Mouse (Mus musculus): ENCODE results near the gene Ski.

Gene Ski

GRCm38 (mm10) chr4:155213752-155214054 lies 8.7 kb downstream of the Ski start:
- no peak for DNase-seq

DNA sequence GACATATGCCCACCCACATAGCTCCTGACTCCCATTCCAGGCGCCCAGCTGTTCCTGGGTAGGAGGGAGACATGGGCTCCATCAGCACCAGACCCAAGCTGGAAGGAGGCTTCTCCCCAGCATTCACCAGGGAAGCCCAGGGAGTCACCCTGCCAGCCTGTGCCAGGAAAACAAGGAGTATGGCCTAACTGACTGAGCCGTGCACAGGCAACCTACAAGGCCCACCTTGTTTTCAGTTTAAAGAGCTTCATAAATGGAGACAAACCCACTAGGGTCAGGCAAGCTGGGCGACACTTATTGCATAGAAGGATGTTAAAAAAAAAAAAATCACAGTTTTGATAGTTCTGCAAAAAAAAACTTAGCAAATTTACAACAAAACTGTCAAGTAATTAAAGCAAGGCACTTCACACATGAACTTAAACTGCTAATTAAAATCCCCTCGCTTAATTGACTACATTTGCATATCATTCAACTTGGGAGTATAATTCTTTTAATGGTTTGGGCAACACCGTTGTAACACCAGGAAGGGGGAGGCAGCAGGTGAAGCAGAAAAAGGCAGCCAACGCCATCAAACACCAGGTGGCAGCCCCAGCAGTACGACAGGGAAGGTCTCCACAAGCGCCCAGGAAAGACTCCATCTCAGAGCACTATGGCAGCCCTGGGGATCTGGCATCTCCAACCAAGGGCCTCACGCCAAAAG lies 9.2 kb downstream of the Ski start:
- no peak for DNase-seq

- DNase-seq: no peak
These were observed 12.9 kb downstream of the Ski start for GRCm38 (mm10) chr4:155209494-155209893.

GRCm38 (mm10) chr4:155209079-155209478 lies 13.3 kb downstream of the Ski start:
- DNase-seq: no peak

DNA sequence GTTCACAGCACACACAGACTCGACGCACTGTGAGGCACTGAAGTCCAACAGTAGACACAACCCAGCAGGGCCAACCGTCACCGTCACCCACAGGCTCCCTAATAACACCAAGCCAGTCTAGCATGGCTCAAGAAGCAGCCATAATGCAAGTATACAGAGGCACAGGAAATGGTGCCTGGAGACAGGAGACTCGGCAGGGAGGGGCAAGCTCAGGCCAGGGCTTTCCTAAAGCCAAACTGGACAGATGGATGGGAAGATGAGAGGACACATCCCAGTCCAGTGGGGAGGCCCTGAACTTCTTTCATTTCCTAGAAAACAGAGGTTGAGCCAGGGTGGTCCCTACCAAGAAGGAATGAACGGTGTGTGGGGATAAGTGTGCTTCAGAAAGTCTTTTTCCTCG lies 13.8 kb downstream of the Ski start:
- DNase-seq: no peak

- no peak for DNase-seq
These were observed 14.6 kb downstream of the Ski start for GRCm38 (mm10) chr4:155207841-155208240.

DNA sequence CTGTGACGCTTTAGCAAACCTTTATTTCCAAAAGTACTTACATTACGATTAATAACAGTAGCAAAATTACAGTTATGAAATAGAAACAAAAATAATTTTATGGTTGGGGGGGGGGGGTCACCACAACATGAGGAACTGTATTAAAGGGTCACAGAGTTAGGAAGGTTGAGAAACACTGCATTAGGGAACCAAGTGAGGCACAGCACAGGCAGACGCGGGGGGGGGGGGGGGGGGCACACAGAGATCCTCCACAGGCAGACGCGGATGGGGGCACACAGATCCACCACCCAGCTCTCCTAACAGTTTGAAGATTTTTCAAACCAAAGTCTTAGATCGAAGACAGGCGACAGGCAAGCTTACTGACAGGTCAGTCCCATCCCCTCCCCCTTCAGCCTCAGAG lies 15.9 kb downstream of the Ski start:
- DNase-seq: no peak

GRCm38 (mm10) chr4:155205919-155206318 lies 16.5 kb downstream of the Ski start:
- DNase-seq: peak; percentile 89

GRCm38 (mm10) chr4:155201764-155202163 lies 20.6 kb downstream of the Ski start:
- no peak for DNase-seq

DNA sequence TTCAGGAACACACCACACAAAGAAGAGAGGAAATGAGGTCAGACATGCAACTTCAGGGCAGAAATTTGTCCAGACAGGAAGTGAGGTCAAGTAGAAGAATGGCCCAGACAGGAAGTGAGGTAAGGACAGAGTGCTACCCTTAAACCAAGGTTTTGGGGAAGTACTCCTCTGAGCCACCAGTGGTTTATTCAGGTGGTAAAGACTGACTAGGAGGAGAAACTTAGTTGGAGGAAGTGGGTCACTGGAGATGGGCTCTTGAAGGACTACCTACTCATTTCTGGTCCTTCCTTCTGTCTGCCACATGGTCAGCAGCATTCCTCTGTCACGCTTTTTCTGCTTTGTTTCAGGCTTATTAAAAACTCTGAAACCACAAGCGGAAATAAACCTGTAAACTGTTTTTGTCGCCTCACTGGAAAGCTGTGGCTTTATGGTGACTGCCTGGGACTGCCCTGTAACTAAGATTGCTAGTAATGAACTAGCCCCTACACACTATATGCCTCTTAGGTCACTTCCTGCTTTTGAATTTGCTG lies 21.5 kb downstream of the Ski start:
- DNase-seq: no peak

DNA sequence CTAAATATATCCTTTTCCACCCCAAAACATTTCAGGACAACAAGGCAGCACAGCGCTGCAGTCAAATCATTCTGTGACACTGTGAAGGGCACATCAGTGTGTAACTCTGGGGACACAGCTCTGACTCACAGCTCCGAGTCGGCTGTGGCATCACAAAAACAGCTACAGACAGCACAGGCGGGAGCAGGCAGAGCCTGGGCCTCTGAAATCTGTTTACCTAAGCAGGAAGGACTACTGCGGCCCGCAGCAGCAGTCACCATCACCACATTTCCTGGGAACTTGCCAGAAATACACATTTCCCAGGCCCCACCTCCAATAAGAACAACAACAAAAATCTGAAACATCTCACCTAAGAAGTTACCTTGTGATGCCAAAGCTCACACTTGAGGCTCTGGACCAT lies 24.7 kb downstream of the Ski start:
- DNase-seq: no peak

DNA sequence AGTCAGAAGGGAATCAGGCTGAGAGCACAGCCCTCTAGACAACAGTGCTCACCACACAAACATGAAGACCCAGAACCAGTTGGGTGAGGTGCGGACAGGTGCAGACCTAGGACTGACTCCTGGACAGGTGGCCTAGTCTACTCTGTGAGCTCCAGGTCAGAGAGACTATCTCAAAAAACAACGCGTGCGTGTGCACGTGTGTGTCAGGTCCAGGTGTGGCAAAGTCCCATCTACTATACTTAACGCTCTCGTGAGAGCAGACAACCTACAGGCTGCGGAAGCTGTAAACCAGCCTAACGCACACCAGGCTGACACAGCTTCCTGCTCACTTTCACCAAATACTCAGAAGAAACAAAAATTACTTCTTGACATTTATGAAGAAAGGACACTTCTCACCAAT lies 27.2 kb downstream of the Ski start:
- DNase-seq: no peak

GRCm38 (mm10) chr4:155190275-155190674 lies 32.1 kb downstream of the Ski start:
- DNase-seq: no peak

DNA sequence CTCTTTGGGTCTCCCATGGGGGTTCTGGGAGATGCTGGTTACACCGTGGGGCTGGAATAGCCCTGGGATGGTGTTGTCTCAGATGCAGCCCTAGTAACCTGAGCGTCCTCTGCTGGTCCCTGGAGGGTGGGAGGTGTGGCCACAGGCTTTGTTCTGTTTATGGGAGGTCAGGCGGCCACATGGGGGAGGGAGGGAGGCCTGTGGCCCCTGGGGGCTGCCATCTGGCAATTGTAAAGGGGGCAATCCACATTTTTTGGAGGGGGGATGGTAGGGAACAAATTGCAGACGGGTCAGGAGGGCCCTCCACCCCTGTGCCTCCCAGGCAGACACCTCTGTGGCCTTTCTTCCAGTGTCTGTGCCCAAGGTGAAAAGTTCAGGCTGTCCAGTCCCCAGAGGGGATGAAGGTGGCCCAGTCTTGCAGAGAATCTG lies 32.7 kb downstream of the Ski start:
- DNase-seq: no peak

DNA sequence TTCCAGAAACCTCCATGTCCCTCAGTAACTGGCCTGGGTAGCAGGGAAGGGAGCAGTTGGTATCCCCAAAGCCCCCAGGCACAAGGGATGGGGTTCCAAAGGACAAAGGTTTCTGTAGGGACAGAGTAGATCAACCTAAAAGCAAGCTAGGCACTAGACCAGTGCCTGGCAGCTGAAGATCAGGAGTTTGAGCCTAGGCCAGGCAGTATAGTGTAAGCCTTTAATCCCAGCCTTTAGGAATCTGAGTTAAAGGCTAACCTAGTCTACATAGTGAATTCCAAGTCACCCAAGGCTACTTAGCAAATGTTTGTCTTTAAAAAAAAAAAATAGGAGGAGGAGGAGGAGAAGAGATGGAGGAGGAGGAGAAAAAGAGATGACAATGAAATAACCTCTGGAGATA lies 33.6 kb downstream of the Ski start:
- DNase-seq: no peak

DNA sequence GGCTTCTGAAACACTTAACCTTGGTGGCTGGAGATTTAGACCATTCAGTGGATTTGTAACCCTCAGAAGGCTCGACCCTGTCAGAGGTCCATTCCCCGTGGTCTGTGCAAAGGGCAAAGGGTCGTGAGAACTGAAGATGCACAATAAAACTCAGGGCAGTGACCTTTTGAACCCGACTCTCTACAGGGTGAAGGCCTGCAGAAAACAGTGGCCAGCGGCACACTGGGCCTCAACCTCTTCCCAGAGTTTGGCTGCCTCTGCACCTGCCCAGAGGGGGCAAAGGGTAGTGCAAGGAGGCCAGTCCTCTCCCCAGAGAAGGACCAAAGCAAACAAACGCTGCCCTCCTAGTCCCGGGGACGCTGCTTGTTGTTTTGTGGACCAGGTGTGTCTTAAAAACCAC lies 34.1 kb downstream of the Ski start:
- DNase-seq: peak; percentile 64

DNA sequence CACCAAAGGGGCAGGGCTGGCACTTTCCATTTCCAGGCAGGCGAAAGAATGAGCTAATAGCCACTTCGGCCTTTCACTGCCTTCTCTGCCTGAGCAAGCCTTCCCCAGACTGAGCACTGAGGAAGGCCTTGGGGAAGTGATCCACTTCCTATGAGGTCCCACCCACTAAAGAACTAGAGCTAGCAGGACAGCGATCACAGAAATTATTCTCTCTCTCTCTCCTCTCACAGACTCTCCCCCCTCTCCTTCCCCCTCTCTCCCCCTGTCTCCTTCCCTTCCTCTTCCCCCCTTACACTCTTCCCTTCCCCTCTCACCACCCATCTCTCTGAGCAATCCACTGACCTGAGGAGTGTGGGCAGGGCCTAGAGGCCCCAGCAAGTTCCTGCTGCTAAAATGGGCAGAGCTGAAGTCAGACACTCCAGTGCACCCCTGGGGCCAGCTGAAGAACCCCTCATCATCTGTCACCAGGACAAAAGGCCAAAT lies 35.2 kb downstream of the Ski start:
- DNase-seq: no peak

- DNase-seq: no peak
These were observed 36.5 kb downstream of the Ski start for GRCm38 (mm10) chr4:155185845-155186244.

DNA sequence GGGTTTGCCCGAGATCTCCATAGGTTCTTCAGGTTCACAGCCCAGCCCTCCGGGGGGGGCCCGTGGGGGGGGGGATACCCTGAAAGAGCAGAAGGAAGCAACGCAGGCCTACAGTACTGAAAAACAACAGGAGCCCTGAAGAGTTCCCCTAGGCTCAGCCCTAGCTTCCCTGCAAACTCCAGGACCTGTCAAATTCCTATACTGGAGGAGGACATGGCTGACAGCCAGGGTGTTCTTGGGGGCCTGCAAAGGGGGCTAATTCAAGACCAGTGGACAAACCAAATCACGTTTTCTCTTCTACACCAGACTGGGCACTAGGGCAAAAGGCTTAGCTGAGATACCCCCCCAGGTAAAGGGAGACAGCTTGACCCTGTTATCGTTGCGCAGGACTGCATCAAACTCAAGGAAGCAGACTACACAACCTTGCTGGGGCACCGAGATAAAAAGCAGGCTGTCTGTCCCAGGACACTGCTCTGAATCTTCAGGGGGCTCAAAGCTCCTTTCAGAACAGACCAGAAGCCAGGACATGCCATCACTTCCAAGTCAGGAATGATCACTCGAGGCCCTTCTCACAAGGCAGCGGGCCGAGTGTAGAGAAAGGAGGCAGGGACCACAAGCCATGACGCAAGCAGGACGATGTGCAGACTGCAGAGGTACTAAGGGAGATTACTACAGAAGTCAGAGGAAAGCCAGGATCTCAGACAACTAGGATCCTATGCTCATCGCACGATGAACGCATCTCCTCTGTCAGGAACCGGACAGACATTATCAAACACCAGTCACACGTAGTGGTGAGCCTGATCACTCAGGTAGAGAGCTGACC lies 37.9 kb downstream of the Ski start:
- DNase-seq: no peak

DNA sequence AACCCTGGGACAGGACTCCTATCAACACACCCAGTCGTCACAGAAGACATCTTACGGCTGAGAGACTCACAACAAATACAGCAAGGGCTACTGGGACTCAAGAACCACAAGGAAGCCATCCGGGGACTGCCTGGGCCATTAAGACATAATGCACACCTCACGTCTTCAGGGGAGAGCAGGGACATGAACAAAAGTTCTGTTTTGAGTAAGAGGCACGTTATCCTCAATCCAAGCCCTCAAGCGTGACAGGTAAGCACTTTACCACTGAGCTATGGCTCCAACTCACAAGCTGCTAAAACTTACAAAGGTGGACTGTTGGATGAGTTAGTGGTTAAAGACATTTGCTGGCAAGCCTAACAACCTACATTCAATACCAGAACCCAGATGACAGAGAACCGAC lies 39.2 kb downstream of the Ski start:
- no peak for DNase-seq

- no peak for DNase-seq
These were observed 43.3 kb downstream of the Ski start for GRCm38 (mm10) chr4:155178981-155179512.

DNA sequence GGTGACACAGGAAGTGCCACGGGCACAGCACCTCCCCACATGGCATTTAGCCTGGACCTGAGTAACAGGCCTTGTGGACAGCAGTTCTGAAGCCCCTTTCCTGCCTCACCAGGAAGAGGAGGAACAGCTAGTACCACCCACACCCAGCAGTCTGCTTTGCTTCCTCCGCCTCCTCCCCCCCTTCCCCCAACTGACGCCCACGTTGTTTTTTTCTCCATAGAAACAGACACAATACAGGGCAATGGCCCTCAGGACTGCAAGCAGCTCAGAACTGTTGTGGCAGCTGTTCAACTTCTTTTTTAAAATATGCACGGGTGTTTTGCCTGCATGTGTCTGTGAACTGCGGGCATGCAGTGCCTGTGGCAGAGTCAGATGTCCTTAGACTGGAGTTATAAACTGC lies 44.1 kb downstream of the Ski start:
- peak; percentile 58 for DNase-seq

GRCm38 (mm10) chr4:155176210-155176609 lies 46.2 kb downstream of the Ski start:
- no peak for DNase-seq

Measured in kidney, adult 18-20 months (tissue).